Mouse (Mus musculus) NIH3T3 (cell line): ENCODE results near the gene Gcm1.
"Not testable (repeated sequence)": the region's sequence is repeated elsewhere in the genome, so short reads cannot be mapped to it uniquely, and the experiment has no call there.

ENCODE experiments used
- DNase-seq: peaks from one replicate; pipeline ENCODE4 v3.0.0-alpha.2; 2012; ENCODE audit warnings: low read depth

Gene Gcm1

GRCm38 (mm10) chr9:78046755-78047154 lies 5.0 kb upstream of the Gcm1 start:
- DNase-seq = no peak

GRCm38 (mm10) chr9:78050452-78050970 lies 1.2 kb upstream of the Gcm1 start:
- no peak for DNase-seq

- DNase-seq = no peak
Observed at GRCm38 (mm10) chr9:78053821-78054220, 2.1 kb downstream of the Gcm1 start.

GRCm38 (mm10) chr9:78054298-78054697 lies 2.6 kb downstream of the Gcm1 start:
- DNase-seq = no peak

GRCm38 (mm10) chr9:78059525-78060120 lies 7.9 kb downstream of the Gcm1 start:
- no peak for DNase-seq

GRCm38 (mm10) chr9:78062392-78062791 lies 10.7 kb downstream of the Gcm1 start:
- DNase-seq = no peak

- DNase-seq = peak; percentile 45
Observed at GRCm38 (mm10) chr9:78064121-78064520, 12.4 kb downstream of the Gcm1 start.

- peak; percentile 12 for DNase-seq
Observed at GRCm38 (mm10) chr9:78070496-78070895, 18.8 kb downstream of the Gcm1 start.

- no peak for DNase-seq
Observed at GRCm38 (mm10) chr9:78071626-78072025, 19.9 kb downstream of the Gcm1 start.

- not testable (repeated sequence) for DNase-seq
Observed at GRCm38 (mm10) chr9:78073291-78073690, 21.6 kb downstream of the Gcm1 start.

GRCm38 (mm10) chr9:78073713-78074340 lies 22.1 kb downstream of the Gcm1 start:
- DNase-seq = peak; percentile 22

- no peak for DNase-seq
Observed at GRCm38 (mm10) chr9:78075256-78075655, 23.5 kb downstream of the Gcm1 start.

- peak; percentile 64 for DNase-seq
Observed at GRCm38 (mm10) chr9:78078240-78078639, 26.5 kb downstream of the Gcm1 start.

- DNase-seq = no peak
Observed at GRCm38 (mm10) chr9:78081835-78082234, 30.1 kb downstream of the Gcm1 start.

GRCm38 (mm10) chr9:78084341-78084740 lies 32.6 kb downstream of the Gcm1 start:
- no peak for DNase-seq

- no peak for DNase-seq
Observed at GRCm38 (mm10) chr9:78085722-78086287, 34.1 kb downstream of the Gcm1 start.

GRCm38 (mm10) chr9:78087751-78088150 lies 36.0 kb downstream of the Gcm1 start:
- DNase-seq = no peak

GRCm38 (mm10) chr9:78088521-78088920 lies 36.8 kb downstream of the Gcm1 start:
- DNase-seq = no peak

- DNase-seq = no peak
Observed at GRCm38 (mm10) chr9:78088971-78089370, 37.2 kb downstream of the Gcm1 start.

- no peak for DNase-seq
Observed at GRCm38 (mm10) chr9:78089906-78090305, 38.2 kb downstream of the Gcm1 start.

- no peak for DNase-seq
Observed at GRCm38 (mm10) chr9:78090596-78090995, 38.9 kb downstream of the Gcm1 start.

GRCm38 (mm10) chr9:78095686-78096085 lies 44.0 kb downstream of the Gcm1 start:
- no peak for DNase-seq

- DNase-seq = peak; percentile 20
Observed at GRCm38 (mm10) chr9:78096376-78096775, 44.7 kb downstream of the Gcm1 start.
